Mouse (Mus musculus) midbrain, embryonic 11.5 days (tissue): Measurements from ENCODE around the gene Ndufab1. TPM values are rescaled to one million over a fixed set of nuclear protein-coding genes. Genes with fewer than 3 reads are reported as not detected.
A peak's percentile ranks its signal among the peaks of the same experiment; 100 is the strongest.

Source experiments
- ATAC-seq: fragments of 200-750 bp; cut with Nextera tagmentation; 2 replicates; pipeline ENCODE4 v1.8.0; 2017; ENCODE audit warnings: moderate TSS enrichment, moderate library complexity; ENCODE audit not compliant: low FRiP score
- DNase-seq: peaks from one replicate; pipeline ENCODE4 v3.0.0; 2015; ENCODE audit warnings: low spot score; ENCODE audit errors: missing footprints
- H3K27ac ChIP-seq: fragments of 300-500 bp; sonication (generic); 2 replicates; pipeline ENCODE4 v1.5.1; 2014; ENCODE audit warnings: low read depth, low read length
- H3K27me3 ChIP-seq: fragments of 300-500 bp; sonication (generic); 2 replicates; pipeline ENCODE4 v1.6.1; 2014; ENCODE audit warnings: mild to moderate bottlenecking, low read length, moderate library complexity, mixed read lengths; ENCODE audit not compliant: control insufficient read depth, insufficient read depth
- H3K36me3 ChIP-seq: fragments of 300-500 bp; sonication (generic); 2 replicates; pipeline ENCODE4 v1.6.1; 2014; ENCODE audit warnings: mild to moderate bottlenecking, low read length, moderate library complexity, mixed read lengths; ENCODE audit not compliant: control insufficient read depth, insufficient read depth
- H3K4me1 ChIP-seq: fragments of 300-500 bp; sonication (generic); 2 replicates; pipeline ENCODE4 v1.6.1; 2014; ENCODE audit warnings: low read length; ENCODE audit not compliant: control insufficient read depth, insufficient read depth
- H3K4me2 ChIP-seq: fragments of 300-500 bp; sonication (generic); 2 replicates; pipeline ENCODE4 v1.6.1; 2014; ENCODE audit warnings: mild to moderate bottlenecking, moderate library complexity
- H3K4me3 ChIP-seq: fragments of 300-500 bp; sonication (generic); 2 replicates; pipeline ENCODE4 v1.5.1; 2014; ENCODE audit warnings: low read depth, low read length
- H3K9ac ChIP-seq: fragments of 300-500 bp; sonication (generic); 2 replicates; pipeline ENCODE4 v1.6.1; 2014; ENCODE audit warnings: low read length
- H3K9me3 ChIP-seq: fragments of 300-500 bp; sonication (generic); 2 replicates; pipeline ENCODE4 v1.6.1; 2016; ENCODE audit warnings: low read length; ENCODE audit not compliant: control insufficient read depth
- WGBS: fragments of 180-500 bp; shearing (Covaris S2); extraction: QIAGEN DNeasy Blood & Tissue Kit; methylation state at CpG from one replicate; pipeline ENCODE4 v1.1.7; 2014; 5-methylcytosine and 5-hydroxymethylcytosine counted together
- polyA plus RNA-seq: library from polyadenylated mRNA; unstranded; fragments of >200 nt; fragmentation: Nextera tagmentation; extraction: Ambion mirVana; gene quantifications from 2 replicates; pipeline ENCODE4 v1.2.1, GENCODE M21; 2014

Ndufab1 gene
- polyA plus RNA-seq, 1 experiment from 2014 or later = 688 TPM

DNA sequence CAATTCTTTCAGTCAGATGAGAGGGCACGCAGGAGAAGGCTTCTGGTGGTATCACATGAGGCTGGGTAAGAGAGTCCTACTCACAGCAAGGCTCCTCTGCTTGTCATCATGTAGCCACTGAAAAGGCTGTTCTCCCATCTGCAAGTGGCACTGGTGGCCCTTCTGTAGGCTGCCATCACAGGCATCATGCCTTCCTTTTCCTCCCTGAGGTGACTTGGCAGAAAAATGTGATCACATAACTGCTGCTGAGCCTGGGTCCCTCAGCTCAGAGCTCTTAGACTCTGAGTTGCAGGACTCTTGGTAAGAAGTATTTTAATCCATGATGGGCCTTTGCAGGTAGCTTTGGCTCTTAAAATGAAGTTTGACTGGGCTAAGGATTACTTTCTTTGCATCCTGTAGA is 20.6 kb downstream of the Ndufab1 start:
- H3K36me3 ChIP-seq = peaks cover 19% of the 10 kb centered on the region
- WGBS = 91% methylated on average over 1 of the region's 1 CpGs
- no peaks in the 10 kb centered on the region for H3K9me3 ChIP-seq
- no peaks in the 10 kb centered on the region for H3K27me3 ChIP-seq
- no peak overlapping the region for H3K9ac ChIP-seq
- no peak overlapping the region for H3K4me3 ChIP-seq
- H3K4me2 ChIP-seq = no peak overlapping the region
- H3K4me1 ChIP-seq = no peaks in the 10 kb centered on the region
- DNase-seq (no peak), ATAC-seq (no peak)
- no peak overlapping the region for H3K27ac ChIP-seq

GRCm38 (mm10) chr7:122079798-122080554 is 21.7 kb downstream of the Ndufab1 start:
- Histone ChIP-seq H3K36me3 (peaks cover 22% of the 10 kb centered on the region), H3K4me1 (no peaks in the 10 kb centered on the region), H3K27me3 (no peaks in the 10 kb centered on the region), H3K27ac (no peak overlapping the region), H3K4me3 (no peak overlapping the region), H3K4me2 (no peak overlapping the region), H3K9ac (no peak overlapping the region), H3K9me3 (no peaks in the 10 kb centered on the region)
- 95% methylated on average over 8 of the region's 8 CpGs for WGBS
- DNase-seq (peak; percentile 60), ATAC-seq (no peak)

- Histone ChIP-seq H3K9me3 (no peaks in the 10 kb centered on the region), H3K27ac (no peak overlapping the region), H3K4me3 (no peak overlapping the region), H3K4me2 (no peak overlapping the region), H3K27me3 (no peaks in the 10 kb centered on the region), H3K4me1 (no peaks in the 10 kb centered on the region), H3K36me3 (peaks cover 30% of the 10 kb centered on the region), H3K9ac (no peak overlapping the region)
- DNase-seq (no peak), ATAC-seq (no peak)
- WGBS = 92% methylated on average over 3 of the region's 3 CpGs
Observed at GRCm38 (mm10) chr7:122074374-122074773, 27.3 kb downstream of the Ndufab1 start.

GRCm38 (mm10) chr7:122067517-122068381 is 33.9 kb downstream of the Ndufab1 start:
- no peak for DNase-seq
- Histone ChIP-seq H3K27me3 (no peaks in the 10 kb centered on the region), H3K4me3 (peak overlapping the region; percentile 86), H3K36me3 (peaks cover 15% of the 10 kb centered on the region), H3K9ac (peak overlapping the region; percentile 97), H3K4me1 (peaks cover 18% of the 10 kb centered on the region), H3K4me2 (peak overlapping the region; percentile 90), H3K27ac (peak overlapping the region; percentile 87), H3K9me3 (no peaks in the 10 kb centered on the region)
- no peak; the same call in none of the 2 replicates for ATAC-seq
- WGBS = 2% methylated on average over 52 of the region's 58 CpGs

- H3K4me2 ChIP-seq = peak within 1 kb of the TSS; percentile 90
- WGBS = under 1% methylated on average over 58 of the region's 60 CpGs
- peak within 1 kb of the TSS; percentile 86 for H3K4me3 ChIP-seq
- DNase-seq (peak; percentile 100), ATAC-seq (peak; percentile 98)
- peak within 1 kb of the TSS; percentile 87 for H3K27ac ChIP-seq
- no peaks in the 10 kb centered on the region for H3K27me3 ChIP-seq
- no peaks in the 10 kb centered on the region for H3K9me3 ChIP-seq
- H3K36me3 ChIP-seq = peaks cover 10% of the 10 kb centered on the region
- peaks cover 18% of the 10 kb centered on the region for H3K4me1 ChIP-seq
- H3K9ac ChIP-seq = peak within 1 kb of the TSS; percentile 97
Observed at GRCm38 (mm10) chr7:122066945-122067516, 34.7 kb downstream of the Ndufab1 start, which contains the start of the genes Ubfd1 and Ears2. Gene Ubfd1, plus strand, starts transcription at chr7:122067175. Gene Ears2, minus strand, starts transcription at chr7:122067263.

DNA sequence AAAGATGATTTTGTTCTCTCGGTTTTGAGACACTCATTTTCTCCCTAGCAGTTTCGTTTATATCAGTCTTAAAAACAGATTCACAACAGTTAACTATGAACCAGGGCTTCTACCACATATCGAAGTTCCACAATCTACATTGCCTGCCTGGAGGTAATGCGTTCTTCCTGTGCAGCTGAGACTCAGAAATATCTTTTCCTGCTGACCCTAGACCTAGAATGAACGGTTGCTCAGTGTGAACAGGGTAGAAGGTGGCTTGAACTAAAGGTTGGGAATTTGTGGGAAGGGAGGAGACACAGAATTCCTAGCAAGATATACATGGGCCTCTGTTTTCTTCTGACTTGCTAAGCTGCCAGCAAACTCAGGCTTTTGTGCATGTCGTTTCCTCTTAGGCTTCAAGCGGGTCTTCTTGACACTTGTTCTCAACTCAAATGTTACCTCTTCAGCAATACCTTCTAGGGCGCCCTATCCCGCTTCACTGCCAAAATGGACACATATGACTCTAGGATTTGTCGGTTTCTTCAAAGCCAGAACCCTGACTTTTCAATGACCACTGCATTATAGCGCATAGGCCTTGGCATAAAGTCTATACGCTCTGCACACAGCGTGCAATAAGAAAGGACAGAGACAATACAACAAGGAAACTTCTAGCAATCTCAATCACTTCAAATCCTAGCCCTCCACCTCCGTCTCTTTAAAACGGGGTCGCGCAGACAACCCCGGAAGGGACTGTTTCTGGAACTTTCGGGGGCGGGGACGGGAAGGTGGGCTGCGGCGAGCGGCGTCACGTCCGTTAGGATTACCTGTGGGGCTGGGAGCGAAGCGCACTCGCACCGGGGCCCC is 35.4 kb downstream of the Ndufab1 start:
- Histone ChIP-seq H3K36me3 (peaks cover 3% of the 10 kb centered on the region; the same call in 1 of the 2 replicates), H3K4me3 (peak overlapping the region; percentile 86), H3K27ac (peak overlapping the region; percentile 87), H3K27me3 (no peaks in the 10 kb centered on the region), H3K4me1 (peaks cover 18% of the 10 kb centered on the region), H3K9ac (peak overlapping the region; percentile 97), H3K4me2 (peak overlapping the region; percentile 90), H3K9me3 (no peaks in the 10 kb centered on the region)
- no peak for ATAC-seq
- DNase-seq = no peak
- 22% methylated on average over 31 of the region's 31 CpGs for WGBS

- no peaks in the 10 kb centered on the region for H3K9me3 ChIP-seq
- H3K4me2 ChIP-seq = peak overlapping the region; percentile 90
- no peak overlapping the region for H3K27ac ChIP-seq
- 83% methylated on average over 1 of the region's 1 CpGs for WGBS
- ATAC-seq (no peak), DNase-seq (peak; percentile 56)
- no peak overlapping the region for H3K4me3 ChIP-seq
- peaks cover 18% of the 10 kb centered on the region for H3K4me1 ChIP-seq
- H3K27me3 ChIP-seq = no peaks in the 10 kb centered on the region
- no peak overlapping the region for H3K9ac ChIP-seq
- H3K36me3 ChIP-seq = peaks cover 3% of the 10 kb centered on the region; the same call in 1 of the 2 replicates
Observed at GRCm38 (mm10) chr7:122065656-122066055, 36.0 kb downstream of the Ndufab1 start.

DNA sequence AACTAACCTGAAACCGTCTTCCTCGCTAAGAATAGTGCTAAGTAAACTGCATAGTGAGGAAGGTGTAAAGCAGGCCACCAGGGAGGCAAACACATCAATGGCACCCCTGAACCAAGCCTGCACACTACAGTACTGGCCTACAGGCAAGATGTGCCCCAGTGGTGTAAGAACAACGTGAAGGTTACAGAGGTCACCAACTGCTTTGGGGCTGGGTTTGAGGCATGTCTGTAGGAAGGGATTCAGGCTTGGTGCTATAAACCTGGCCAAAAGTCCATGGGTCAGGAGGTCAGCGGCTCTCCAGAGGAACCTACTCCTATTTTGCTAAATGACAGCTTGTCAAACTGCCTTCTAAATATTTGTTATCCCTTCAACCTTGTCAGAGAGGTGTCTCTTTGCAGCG is 45.1 kb downstream of the Ndufab1 start:
- DNase-seq (no peak), ATAC-seq (no peak)
- Histone ChIP-seq H3K4me3 (no peak overlapping the region), H3K36me3 (peaks cover 12% of the 10 kb centered on the region), H3K27me3 (no peaks in the 10 kb centered on the region), H3K9ac (no peak overlapping the region), H3K4me1 (no peaks in the 10 kb centered on the region), H3K9me3 (no peaks in the 10 kb centered on the region), H3K27ac (no peak overlapping the region), H3K4me2 (no peak overlapping the region)
- WGBS = 91% methylated on average over 5 of the region's 5 CpGs
